Mouse (Mus musculus) lung, postnatal 4 days (tissue): Measurements from ENCODE around the gene Stoml1.
A peak's percentile ranks its signal among the peaks of the same experiment; 100 is the strongest.

Source experiments
- DNase-seq, 2 experiments: peaks; one replicate each; pipeline ENCODE4 v3.0.0; 2021

Stoml1 gene

DNA sequence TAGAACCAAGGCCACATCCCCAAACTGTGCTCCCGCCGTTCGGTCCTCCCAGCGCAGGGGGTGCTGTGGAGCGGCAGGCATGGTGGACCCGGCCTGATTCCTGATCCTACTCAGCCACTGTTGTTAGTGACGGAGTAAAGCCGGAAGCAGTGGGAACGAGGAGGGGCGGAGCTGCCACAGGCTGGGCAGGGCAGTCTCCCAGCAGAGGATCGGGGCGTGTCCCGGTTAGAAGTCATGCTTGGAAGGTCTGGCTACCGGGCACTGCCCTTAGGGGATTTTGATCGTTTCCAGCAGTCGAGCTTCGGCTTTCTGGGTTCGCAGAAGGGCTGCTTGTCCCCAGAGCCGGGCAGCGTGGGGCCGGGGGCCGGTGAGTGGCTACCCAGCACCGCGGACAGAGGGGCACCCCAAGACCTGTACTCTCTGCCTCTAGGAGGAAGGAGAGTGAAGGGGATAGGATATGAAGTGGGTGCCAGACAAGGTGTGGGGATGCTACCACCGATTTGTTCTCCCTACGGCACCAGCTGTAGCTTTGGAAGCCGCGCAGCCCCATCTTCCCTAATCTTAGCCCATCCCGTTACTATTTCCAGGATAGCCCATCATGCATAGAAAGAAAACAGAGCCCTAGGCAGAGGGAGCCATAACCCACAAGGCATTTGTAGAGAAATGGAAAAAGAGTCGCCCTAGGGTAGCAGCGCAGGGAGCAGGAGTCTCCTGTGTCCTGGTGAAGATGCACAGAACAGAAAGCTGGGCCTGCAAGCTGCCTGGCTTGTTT lies at the start of gene Stoml1:
Stoml1 (plus strand) TSS at position 132 of the 772 bp plus-strand sequence.
- peak; percentile 97 for DNase-seq

DNA sequence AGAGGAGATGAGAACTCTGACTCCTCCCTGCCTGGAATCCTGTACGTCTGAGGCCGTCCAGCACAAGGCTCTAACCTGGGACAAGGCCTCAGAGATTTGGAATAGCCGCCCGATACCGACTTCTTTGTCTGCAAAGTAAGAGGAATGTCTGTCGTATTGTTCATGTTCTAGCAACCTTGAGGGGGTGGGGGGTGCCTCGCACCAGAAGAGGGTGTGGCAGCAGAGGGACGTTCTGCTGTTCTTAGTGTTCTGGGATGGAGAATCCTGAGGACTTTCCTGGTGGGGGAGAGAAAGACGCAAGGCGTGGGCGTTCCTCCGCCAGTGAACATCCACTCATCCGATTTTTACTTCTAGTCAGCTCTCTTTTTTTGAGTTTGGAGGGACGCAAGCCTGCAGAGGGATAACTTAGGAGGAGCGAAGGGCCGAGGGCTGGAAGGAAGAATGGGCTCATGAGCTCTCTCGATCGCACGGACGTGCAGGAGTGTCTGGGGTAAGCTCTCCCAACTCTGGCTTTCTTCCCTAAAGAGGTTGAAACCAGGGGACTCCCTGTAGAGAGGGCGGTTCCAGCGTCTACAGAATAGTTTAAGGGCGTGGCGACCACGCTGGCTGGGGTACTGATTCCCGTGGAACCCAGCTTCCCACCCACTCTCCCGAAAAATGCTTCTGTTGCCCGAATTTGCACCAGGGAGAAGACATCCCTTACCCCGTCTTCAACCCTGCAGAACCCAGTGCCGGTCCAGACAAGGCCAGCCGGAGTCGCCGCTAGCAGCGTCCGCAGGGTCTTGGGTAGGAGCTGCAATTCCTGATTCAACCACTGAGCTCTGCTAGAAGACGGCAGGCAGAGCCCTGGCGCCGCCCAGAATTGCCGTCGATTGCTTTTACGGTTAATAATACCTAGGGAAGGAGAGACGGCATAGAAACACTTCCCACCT lies 49.2 kb upstream of the Stoml1 start, which contains the start of the genes Islr and Islr2:
Islr (minus strand) TSS at position 791 of the 932 bp plus-strand sequence.
Islr2 (minus strand) TSS at position 804 of the 932 bp plus-strand sequence.
- peak; percentile 74 to 84 for DNase-seq

DNA sequence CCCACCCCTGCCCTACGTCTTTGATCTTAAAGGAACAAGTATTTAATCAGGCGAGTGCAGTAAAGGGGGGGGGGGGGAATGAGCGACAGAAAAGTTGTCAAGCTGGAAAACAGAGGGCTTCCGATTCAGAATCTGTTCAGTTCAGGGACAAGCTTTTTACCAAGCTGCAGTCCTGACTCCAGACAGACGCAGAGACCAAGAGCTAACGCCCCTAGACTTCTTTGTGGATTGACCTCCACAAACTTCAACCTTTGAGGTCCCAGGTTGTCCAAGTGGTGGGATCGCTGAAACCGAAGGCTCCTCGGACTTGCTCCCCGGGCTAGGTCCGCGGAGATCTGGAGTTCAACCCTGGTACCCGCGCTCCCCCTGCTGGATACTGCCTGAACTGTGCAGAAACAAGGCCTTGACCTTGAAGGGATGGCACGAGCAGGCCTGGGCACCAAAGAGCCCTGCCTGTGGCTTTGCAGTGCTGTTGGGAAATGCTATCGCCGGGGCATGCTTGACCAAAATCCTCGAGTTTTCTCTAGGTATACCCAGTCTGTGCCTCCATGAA lies 48.4 kb upstream of the Stoml1 start:
- peak; percentile 88 to 94 for DNase-seq

DNA sequence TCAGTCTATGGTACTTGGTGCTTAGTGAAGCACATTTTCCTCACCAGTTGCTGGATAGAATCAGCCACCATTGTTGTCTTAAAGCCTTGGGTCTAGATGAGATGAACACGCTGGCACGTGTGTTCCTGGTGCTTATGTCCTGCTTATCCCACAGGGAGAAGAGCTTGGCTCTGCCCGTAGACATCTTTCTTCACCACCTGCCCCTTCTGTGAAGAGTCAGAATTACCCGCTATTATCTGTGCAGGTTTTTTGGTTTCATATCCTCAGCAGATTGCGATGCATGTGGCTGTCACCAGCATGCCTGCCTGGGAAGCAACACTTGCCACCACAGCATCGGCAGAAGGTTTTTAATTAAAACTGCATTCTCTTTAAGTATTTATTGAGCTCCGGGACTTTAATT lies 47.0 kb upstream of the Stoml1 start:
- DNase-seq, result peak in 1 of 2 experiments; percentile 3

DNA sequence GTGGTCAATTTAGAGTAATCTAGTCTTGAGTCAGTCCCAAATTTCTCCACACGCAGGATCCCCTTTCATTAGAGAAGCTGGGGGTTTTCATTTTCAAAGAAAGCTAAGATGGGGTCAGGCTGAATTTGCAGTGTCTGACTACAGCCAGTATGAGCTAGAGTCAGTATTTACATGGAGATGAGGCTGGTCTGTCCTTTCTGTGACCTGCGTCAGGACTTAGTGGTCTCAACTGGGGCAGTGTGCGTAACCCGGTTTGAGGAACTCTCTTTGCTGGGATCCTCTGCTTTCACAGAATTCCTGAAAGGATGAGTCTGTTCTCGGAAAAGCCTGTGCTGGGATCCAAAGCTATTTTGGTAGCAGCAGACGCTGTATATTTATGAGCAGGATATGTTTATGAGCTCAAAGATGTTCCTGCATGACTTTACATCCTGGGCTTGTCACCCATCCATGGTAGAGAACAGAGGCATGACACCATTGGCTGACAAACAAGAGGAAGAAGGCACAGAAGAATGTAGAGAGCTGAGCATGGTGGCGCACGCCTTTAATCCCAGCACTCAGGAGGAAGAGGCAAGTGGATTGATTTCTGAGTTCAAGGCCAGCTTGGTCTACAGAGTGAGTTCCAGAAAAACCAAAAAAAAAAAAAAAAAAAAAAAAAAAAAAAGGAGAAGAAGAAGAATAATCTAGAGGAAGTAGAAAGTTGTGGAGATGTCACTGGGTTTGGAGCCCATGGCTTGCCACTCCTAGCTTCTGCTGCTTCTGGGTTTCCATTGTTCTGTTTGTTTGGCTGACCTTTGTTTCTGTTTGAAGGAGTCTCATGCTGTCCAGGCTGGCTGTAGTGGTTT lies 43.3 kb upstream of the Stoml1 start:
- peak in 1 of 2 experiments; percentile 18 for DNase-seq

DNA sequence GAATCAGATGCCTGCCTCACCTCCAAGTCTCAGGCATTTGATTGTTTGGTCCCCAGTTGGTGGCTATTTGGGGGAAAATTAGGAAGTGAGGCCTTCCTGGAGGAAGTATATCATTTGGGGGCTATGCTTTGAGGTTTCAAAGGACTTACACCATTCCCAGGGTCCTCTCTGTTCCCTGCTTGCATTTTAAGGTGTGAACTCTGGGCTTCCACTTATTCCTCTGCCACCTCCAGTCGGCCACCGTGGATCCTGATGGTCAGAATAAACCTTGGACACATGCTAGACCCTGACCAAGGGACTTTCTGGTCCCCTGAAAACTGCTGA lies 42.7 kb upstream of the Stoml1 start:
- no peak for DNase-seq

DNA sequence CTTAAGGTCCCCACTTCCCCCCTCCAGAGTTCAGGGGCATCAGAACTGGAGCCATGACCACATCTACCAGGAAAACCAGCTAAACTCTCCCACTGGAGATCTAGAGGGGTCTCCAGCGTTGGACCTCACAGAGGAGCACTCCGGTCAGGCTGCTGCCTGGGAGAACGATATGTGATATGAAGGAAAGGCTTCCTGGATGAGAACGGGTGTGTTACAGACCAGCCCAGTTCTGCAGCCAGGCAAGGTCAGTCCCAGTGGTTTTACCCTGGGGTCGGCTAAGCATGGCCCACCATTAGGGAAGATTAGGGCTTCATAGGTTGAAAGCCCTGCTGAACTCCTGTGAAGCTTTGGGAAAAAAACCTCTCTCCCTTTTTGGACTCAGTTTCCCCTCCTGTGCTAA lies 39.6 kb upstream of the Stoml1 start:
- DNase-seq, result no peak

DNA sequence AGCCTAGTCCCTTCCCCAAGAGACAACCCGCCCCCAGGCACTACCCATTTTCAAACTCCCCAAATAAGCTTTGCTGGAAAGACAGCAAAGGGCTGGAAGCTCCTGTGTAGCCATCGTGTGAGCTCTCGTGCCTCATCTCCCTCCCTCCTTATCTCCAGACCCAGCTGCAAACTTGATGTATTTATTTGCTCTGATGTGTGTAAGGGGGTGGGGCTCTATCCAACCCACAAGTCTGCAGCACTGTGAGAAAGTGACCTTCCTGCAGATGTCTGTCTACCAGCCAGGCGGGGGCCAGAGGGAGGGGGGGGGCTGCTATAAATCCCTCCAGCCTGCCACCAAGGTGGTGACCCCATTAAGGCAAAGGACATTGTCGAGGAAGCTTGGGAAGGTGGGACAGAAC lies 39.1 kb upstream of the Stoml1 start:
- no peak for DNase-seq

DNA sequence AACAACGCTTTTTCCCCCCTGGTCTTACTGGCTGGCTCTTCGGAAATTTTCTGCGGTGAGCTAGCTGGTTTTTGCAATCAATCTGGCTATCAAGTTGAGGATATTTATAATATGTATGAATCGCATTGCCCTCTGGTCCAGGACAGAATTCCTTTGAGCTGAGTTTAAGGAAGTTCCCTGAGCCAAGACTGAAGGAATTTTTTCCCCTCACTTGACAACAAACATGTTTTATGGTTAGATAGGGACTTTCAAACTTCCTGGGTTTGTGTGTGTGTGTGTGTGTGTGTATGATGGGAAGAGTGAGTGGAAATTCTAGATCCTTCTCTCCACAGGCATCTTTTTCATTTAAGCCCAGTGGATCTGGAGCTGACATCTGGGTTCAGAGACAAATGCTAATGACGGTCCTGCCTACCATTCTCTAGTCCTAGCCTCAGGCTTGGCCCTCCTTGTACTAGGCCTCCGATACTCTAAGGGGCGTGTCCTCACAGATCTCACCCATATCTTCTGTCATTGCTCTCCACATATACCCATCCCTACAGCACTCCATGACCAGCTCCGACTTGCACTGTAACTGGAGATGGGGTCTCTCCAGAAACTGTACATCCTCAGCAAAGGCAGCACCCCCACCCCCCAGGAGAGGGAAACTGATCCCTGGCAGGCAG lies 38.3 kb upstream of the Stoml1 start:
- DNase-seq, result peak; percentile 23 to 33

DNA sequence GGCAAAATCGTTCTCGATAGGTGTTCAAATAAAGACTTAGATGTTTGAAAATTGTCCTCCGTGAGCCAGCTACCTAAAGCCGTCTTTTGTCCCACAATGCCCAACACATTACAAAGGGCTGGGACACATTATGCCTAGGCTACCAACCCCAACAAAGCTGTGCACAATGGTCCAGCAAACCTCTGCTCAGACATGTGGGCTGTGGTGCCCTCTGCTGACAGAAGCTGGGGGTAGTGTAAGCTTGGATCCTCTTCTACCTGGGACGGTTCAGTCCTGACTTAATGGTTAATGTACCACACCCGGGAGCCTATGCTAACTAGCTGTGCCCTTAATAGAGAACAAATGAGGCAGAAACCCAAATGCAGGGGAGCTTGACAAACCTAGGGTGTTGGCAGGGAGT lies 36.6 kb upstream of the Stoml1 start:
- DNase-seq, result peak in 1 of 2 experiments; percentile 49

DNA sequence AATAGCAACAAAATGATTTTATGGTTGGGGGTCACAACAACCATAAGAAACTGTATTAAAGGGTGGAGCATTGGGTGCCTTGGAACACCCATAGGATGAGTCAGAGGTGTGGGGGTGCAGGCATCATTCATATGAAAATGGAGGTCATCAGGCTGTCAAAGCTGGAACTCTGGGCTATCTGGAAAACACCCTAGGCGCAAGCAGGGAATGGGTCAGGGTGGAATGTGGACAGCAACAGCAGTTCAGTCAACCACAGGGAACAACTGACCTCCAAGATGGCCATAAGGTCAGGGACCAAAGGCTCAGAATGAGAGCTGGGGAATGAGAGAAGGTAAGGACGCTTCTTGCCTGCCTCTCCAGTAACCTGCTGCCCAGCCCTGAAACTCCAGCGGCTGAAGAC lies 34.4 kb upstream of the Stoml1 start:
- DNase-seq, result no peak

DNA sequence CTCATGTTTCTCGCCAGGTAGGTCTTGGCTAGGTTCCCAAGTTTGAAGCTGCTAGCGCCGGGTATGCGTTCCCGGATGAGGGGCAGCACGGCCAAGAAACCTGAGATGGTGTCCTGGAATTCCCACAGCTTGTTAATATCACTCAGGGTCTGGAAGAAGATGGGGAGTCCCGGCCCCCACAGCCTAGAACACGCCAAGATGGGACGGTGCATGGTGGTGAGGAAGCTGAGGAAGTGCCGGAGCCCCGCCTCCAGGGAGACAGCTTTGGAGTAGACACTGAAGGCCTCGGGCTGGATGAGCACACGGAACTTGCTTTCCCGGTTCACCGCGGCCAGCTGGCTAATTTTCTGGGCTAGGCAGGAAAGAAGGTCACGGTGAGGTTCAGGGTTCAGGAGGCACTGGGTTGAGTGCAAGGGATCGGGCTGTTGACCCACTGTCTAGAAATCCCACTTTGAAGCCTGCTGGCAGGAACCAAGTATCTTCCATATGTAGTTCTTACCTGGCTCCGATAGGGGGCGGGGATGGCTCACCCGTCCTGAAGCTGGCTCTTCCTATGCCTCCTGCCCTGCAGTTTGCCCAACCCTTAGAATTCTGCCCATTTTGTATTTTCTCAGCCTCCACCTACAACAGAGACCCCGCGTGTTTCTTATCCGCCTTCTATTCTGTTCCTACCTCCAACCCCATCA lies 32.6 kb upstream of the Stoml1 start:
- peak in 1 of 2 experiments; percentile 60 for DNase-seq

DNA sequence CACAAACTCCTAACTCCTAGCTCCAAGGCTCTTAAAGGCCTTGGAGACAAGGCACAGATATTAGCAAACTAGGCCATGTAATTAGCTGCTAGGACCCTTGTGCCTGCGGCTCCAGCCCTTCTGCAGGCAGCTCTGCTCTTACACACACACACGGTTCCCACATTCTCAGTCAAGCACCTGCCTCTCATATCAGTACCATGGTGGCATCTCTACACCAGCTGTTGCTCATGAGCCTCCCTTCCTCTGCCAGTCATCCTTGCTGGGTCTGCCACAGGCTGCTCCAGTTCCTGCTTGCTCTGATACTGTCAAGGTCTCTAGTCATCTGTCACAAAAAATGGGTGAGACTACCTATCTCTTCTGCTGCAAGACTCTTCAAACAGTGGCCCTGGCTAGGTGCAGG lies 28.6 kb upstream of the Stoml1 start:
- DNase-seq, result no peak

DNA sequence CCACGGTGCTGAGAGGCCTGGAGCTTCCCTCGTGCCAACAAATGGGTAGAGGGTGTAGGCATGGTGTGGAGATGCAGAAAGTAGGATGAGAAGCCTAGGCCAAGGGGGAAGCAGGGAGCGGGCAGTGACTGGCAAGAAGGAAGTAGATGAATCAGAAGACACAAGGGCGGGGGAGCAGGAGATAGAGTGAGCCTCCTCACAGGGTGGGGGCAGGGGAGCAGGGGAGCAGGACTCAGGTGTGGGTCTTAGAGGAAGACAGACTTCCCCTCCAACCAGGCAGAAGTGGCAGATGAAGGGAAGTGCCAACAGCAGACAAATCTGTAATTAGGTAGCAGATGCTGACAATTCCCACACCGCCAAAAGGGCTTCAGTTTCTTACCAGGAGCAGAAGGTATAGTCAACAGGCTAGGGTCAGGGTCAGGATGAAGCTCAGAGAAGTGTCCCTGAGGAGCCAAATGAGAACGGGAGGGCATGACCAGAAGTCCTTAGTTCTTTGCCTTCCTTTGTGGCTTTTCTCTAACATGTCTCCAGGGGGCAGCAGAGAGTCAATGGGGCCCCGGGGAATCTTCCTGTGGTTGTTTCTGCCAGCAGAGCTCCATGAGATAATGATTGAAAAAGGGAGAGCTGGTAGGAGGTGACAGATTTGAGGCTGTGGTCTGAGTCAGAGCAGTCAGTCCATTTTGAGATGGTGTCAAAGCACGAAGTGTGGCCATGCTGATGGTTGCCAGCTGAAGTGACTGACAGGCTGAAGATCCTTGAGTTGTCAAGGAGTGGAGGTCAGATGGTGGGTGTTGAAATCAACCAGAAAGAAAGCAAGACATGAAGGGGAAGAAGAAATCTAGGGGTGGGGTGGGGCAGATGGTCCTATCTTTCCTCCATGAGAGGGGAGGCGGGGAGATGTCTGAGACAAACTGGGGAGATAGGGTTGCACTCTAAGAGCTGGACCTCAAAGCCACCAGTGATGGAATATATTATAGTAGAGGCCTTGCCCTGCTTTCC lies 26.8 kb upstream of the Stoml1 start:
- peak in 1 of 2 experiments; percentile 68 for DNase-seq

DNA sequence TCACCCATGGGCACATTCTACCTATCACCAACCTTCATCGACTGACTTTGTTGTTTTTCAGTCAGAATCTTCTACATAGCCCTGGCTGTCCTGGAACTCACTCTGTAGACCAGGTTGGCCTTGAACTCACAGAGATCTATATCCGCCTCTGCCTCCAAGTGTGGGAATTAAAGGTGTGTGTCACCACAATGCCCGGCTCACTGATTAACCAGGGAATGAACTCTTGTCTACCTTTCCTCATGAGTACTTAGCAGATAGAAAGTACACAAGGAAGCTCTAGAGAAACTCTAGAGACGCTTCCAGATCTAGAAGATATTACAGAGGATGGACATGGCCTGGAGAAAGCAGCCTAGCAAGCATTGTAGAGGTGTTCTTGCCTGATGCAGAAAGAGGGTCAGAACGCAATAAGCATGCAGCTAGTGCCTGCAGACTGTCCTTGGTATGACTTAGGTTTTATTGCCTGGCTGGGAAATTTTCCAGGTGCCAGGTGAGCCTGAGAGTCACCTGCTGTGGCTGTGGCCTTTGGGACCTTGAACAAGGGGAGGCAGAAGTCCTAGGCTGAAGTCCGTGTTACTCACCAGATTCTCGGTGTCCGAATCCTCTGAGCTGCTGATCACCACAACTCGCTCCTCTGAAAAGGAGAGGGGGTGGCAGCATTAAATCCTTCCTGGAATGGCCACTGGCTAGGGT lies 24.0 kb upstream of the Stoml1 start:
- no peak for DNase-seq

DNA sequence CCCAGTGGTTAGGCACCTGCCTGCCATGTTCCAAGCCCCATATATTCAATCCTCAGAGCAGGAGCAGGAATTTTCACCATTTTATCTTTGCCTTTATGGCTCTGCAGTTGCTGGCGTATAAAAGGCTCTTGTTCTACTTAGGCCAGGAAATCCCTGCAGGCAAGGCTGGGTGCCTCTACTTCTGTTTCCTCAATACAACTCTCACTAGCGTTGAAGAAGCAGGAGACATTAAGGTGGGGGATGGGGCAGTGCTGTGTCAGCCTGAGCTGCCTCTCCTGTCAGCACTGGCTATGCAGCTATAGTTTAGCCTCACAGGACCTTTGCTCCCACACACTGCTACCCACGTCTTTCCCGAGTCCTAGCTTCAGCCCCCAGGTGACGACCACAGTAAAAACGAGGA lies 21.2 kb upstream of the Stoml1 start:
- DNase-seq, result no peak

DNA sequence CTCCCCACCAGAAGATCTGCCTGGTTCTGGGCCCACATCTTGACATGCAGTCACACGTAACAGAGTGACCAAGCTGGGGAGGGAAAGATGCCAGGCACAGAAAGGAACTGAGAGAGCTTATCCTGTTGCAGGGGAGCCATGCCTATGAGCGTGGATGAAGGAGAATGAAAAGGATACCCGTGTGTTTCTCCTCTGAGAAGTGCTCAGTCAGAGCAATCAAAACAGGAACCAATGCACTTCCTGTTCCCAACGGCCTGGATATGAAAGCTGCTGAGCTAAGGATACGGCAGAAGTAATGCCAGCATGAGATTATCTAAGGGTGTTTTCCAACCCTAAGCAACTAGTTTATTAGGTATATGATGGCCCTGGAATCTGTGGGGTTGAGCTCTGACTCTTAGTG lies 20.6 kb upstream of the Stoml1 start:
- no peak for DNase-seq

DNA sequence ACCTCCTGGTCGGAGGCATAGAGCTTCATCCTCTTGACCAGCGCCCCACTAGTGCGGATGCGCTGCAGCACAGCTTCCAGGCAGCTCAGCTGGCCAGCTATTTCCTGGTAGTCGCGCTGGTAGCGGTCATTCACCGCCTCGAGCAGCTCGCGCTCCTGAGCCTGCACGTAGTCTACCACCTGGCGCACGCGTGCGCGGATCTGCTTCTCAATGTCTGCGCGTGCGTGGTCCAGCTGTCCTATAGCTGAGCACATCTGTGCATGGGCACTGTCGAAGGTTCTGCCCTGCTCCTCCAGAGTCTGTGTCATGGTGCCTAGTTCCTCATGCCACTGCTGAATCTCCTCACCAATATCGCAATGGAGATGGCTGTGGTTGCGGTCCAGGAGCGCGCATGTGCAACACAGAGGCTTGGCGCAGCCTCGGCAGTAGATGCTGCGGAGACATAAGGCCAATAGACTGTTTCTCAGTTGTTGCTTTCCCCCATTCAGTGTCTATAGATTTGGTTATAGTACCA lies 18.4 kb upstream of the Stoml1 start:
- no peak for DNase-seq
